Mouse (Mus musculus) hindbrain, embryonic 14.5 days (tissue): ENCODE measurements at regions not wholly inside any gene's neighbourhood (a gene's known extent, or its start where the extent isn't known, plus 50 kb on each side); places are given as distances from the start of the nearest gene placed in this dataset.
"Not testable (repeated sequence)": the region's sequence is repeated elsewhere in the genome, so short reads cannot be mapped to it uniquely, and the experiment has no call there.

Source experiments
- ATAC-seq: fragments of 200-750 bp; cut with Nextera tagmentation; 2 replicates; pipeline ENCODE4 v1.8.0; 2017; ENCODE audit warnings: moderate number of reproducible peaks, mild to moderate bottlenecking, moderate TSS enrichment, moderate library complexity; ENCODE audit not compliant: low FRiP score
- DNase-seq: peaks from one replicate; pipeline ENCODE4 v3.0.0-alpha.2; 2015; ENCODE audit warnings: low spot score
- H3K27ac ChIP-seq: fragments of 300-500 bp; sonication (generic); 2 replicates; pipeline ENCODE4 v1.5.1; 2014; ENCODE audit warnings: mild to moderate bottlenecking, moderate library complexity
- H3K27me3 ChIP-seq: fragments of 300-500 bp; sonication (generic); 2 replicates; pipeline ENCODE4 v1.6.1; 2014; ENCODE audit warnings: mild to moderate bottlenecking, low read length, mixed read lengths; ENCODE audit not compliant: control insufficient read depth, insufficient read depth
- H3K36me3 ChIP-seq: fragments of 300-500 bp; sonication (generic); replicated peaks from 2 replicates; pipeline ENCODE4 v1.6.1; 2014; ENCODE audit not compliant: control insufficient read depth, insufficient read depth
- H3K4me1 ChIP-seq: fragments of 300-500 bp; sonication (generic); replicated peaks from 2 replicates; pipeline ENCODE4 v1.6.1; 2014; ENCODE audit warnings: antibody characterized with exemption, low read length, mixed read lengths; ENCODE audit not compliant: control insufficient read depth, insufficient read depth
- H3K4me2 ChIP-seq: fragments of 300-500 bp; sonication (generic); replicated peaks from 2 replicates; pipeline ENCODE4 v1.6.1; 2014; ENCODE audit warnings: mild to moderate bottlenecking, moderate library complexity
- H3K4me3 ChIP-seq: fragments of 300-500 bp; sonication (generic); replicated peaks from 2 replicates; pipeline ENCODE4 v1.5.1; 2014; ENCODE audit warnings: mild to moderate bottlenecking, low read length
- H3K9ac ChIP-seq: fragments of 300-500 bp; sonication (generic); 2 replicates; pipeline ENCODE4 v1.6.1; 2014
- H3K9me3 ChIP-seq: fragments of 300-500 bp; sonication (generic); 2 replicates; pipeline ENCODE4 v1.6.1; 2016; ENCODE audit warnings: low read length; ENCODE audit not compliant: control insufficient read depth
- WGBS: fragments of 180-500 bp; shearing (Covaris S2); extraction: QIAGEN DNeasy Blood & Tissue Kit; methylation state at CpG from one replicate; pipeline ENCODE4 v1.1.7; 2014; 5-methylcytosine and 5-hydroxymethylcytosine counted together

- no peaks in the 10 kb centered on the region for H3K36me3 ChIP-seq
- H3K27me3 ChIP-seq: no peaks in the 10 kb centered on the region
- ATAC-seq: no peak
- H3K27ac ChIP-seq: no peak overlapping the region
- H3K4me2 ChIP-seq: no peak overlapping the region
- H3K9ac ChIP-seq: no peak overlapping the region
- H3K4me3 ChIP-seq: no peak overlapping the region
- 96% methylated on average over 2 of the region's 2 CpGs for WGBS
- H3K4me1 ChIP-seq: no peaks in the 10 kb centered on the region
- DNase-seq: no peak
- no peaks in the 10 kb centered on the region for H3K9me3 ChIP-seq
These were observed 151.1 kb upstream of the Rapgef5 start for GRCm38 (mm10) chr12:117365181-117365580.

GRCm38 (mm10) chr12:117365876-117366275 is 150.4 kb upstream of the Rapgef5 start:
- Histone ChIP-seq H3K9ac (no peak overlapping the region), H3K27ac (no peak overlapping the region), H3K27me3 (no peaks in the 10 kb centered on the region), H3K36me3 (no peaks in the 10 kb centered on the region), H3K4me1 (no peaks in the 10 kb centered on the region), H3K9me3 (no peaks in the 10 kb centered on the region), H3K4me3 (no peak overlapping the region), H3K4me2 (no peak overlapping the region)
- no peak for DNase-seq
- WGBS: 59% methylated on average over 5 of the region's 5 CpGs
- ATAC-seq: no peak

DNA sequence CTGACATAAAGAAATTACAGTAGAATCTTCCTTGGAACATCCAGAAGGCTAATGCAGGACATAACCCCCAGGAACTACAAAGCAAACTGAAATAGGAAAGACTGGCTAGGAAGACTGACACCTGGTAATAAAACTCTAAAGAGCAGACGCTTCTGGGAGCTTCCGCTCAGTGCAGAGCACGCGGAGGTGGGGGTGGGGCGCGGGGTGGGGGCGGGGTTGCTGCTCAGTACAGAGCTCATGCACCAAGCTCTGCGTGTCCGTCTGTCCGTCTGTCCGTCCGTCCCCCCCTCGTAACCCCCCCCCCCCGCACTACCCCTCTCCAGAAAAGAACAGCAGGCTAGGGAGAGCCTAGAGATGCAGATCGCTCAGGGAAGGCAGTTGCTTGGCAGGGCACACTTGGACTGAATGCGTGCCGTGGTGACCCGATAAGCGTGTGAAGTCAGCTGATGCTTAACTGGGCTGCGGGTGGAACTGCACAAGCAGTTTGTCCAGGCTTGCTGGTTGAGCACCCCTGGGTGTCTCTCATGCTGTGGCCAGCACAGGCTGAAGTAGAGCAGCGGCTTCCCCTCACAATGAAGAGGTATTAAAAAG is 137.9 kb upstream of the Rapgef5 start:
- DNase-seq (no peak), ATAC-seq (no peak)
- H3K9ac ChIP-seq: no peak overlapping the region
- H3K4me3 ChIP-seq: no peak overlapping the region
- no peak overlapping the region for H3K4me2 ChIP-seq
- no peaks in the 10 kb centered on the region for H3K27me3 ChIP-seq
- no peaks in the 10 kb centered on the region for H3K4me1 ChIP-seq
- H3K36me3 ChIP-seq: no peaks in the 10 kb centered on the region
- no peak overlapping the region for H3K27ac ChIP-seq
- no peaks in the 10 kb centered on the region for H3K9me3 ChIP-seq
- 79% methylated on average over 21 of the region's 21 CpGs for WGBS

- ATAC-seq (no peak), DNase-seq (no peak)
- Histone ChIP-seq H3K4me1 (no peaks in the 10 kb centered on the region), H3K27me3 (no peaks in the 10 kb centered on the region), H3K4me3 (no peak overlapping the region), H3K9me3 (no peaks in the 10 kb centered on the region), H3K9ac (no peak overlapping the region), H3K36me3 (no peaks in the 10 kb centered on the region), H3K27ac (no peak overlapping the region), H3K4me2 (no peak overlapping the region)
- WGBS: 87% methylated on average over 16 of the region's 16 CpGs
These were observed 137.0 kb upstream of the Rapgef5 start for GRCm38 (mm10) chr12:117379103-117379850.

DNA sequence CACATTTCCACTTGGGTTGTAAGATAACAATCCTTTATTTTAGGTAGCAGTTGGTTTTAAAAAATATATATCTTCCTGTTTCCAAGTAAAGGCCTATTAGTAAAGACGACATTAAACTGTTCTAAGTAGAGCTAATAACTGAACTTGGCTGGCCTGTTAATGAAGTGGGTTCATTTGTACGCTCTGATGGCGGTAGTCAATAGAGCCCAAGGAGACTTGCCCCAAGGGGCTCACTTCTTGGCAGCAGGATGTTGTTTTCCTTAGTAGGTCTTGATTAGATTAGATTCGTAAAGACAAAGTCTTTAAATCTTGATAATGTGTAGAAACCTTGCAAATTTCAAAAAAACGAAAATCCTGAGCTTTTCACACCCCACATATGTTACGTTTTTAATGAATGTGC is 135.4 kb upstream of the Rapgef5 start:
- Histone ChIP-seq H3K4me1 (no peaks in the 10 kb centered on the region), H3K4me3 (no peak overlapping the region), H3K9me3 (no peaks in the 10 kb centered on the region), H3K9ac (no peak overlapping the region), H3K27me3 (no peaks in the 10 kb centered on the region), H3K36me3 (no peaks in the 10 kb centered on the region), H3K4me2 (no peak overlapping the region), H3K27ac (no peak overlapping the region)
- ATAC-seq (no peak), DNase-seq (no peak)
- 60% methylated on average over 6 of the region's 6 CpGs for WGBS

DNA sequence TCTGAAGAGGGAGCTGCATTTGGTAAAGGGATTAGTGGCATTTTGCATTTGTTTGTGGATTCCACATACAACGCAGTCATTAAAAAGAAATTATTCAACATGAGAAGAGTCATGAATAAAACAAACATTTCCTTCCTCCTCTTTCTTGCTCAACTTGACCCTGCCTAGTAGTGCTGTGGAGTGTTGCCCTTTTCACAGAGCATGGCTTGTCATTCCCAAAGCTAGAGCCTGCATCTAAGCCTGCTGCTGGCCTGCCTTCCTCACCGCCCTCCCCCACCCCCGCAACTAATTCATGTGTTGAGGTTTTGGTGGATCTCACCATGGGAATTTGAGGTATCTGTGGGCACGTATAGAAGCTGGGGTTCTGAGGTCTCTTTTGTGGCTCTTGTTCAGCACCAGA is 133.6 kb upstream of the Rapgef5 start:
- 56% methylated on average over 1 of the region's 4 CpGs for WGBS
- not testable (repeated sequence) for ATAC-seq, H3K9ac ChIP-seq, DNase-seq, H3K9me3 ChIP-seq, H3K36me3 ChIP-seq, H3K27me3 ChIP-seq, H3K4me2 ChIP-seq, H3K27ac ChIP-seq, H3K4me1 ChIP-seq, H3K4me3 ChIP-seq

GRCm38 (mm10) chr12:117385072-117385666 is 131.1 kb upstream of the Rapgef5 start:
- Histone ChIP-seq H3K9ac (no peak overlapping the region), H3K4me3 (no peak overlapping the region), H3K27me3 (no peaks in the 10 kb centered on the region), H3K27ac (no peak overlapping the region), H3K4me1 (no peaks in the 10 kb centered on the region), H3K36me3 (no peaks in the 10 kb centered on the region), H3K4me2 (no peak overlapping the region), H3K9me3 (no peaks in the 10 kb centered on the region)
- DNase-seq (peak; percentile 98), ATAC-seq (peak; percentile 77)
- WGBS: 14% methylated on average over 6 of the region's 6 CpGs

DNA sequence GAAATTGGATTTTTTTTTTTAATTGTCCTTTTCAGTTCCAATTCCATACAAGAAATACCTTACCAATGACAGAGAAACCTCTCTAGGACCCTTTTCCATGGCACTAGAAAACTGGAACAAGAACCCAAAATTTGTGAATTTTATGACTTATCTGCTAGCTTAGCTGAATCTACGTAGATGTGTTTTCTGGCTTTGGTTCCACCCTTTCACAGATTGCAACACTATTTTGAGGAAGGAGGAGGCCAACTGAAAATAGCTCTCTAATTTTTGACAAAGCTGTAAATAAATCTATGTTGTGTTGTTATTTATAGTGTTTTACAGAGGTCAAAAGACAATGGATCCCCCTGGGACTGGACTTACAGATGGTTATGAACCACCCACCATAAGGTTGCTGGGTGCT is 130.6 kb upstream of the Rapgef5 start:
- Histone ChIP-seq H3K9ac (no peak overlapping the region), H3K4me3 (no peak overlapping the region), H3K27ac (no peak overlapping the region), H3K36me3 (no peaks in the 10 kb centered on the region), H3K4me2 (no peak overlapping the region), H3K4me1 (no peaks in the 10 kb centered on the region), H3K9me3 (no peaks in the 10 kb centered on the region), H3K27me3 (no peaks in the 10 kb centered on the region)
- 97% methylated on average over 1 of the region's 1 CpGs for WGBS
- ATAC-seq (no peak), DNase-seq (no peak)

GRCm38 (mm10) chr12:117386957-117387356 is 129.3 kb upstream of the Rapgef5 start:
- no peak overlapping the region for H3K4me3 ChIP-seq
- no peak for DNase-seq
- H3K4me1 ChIP-seq: no peaks in the 10 kb centered on the region
- H3K9me3 ChIP-seq: no peaks in the 10 kb centered on the region
- H3K36me3 ChIP-seq: no peaks in the 10 kb centered on the region
- 92% methylated on average over 9 of the region's 9 CpGs for whole genome bisulfite sequencing
- no peak overlapping the region for H3K4me2 ChIP-seq
- no peak overlapping the region for H3K27ac ChIP-seq
- H3K27me3 ChIP-seq: no peaks in the 10 kb centered on the region
- no peak overlapping the region for H3K9ac ChIP-seq
- ATAC-seq: no peak
